Mouse (Mus musculus) kidney, postnatal 0 days (tissue): ENCODE measurements around the gene Poc1a. TPM values are rescaled to one million over a fixed set of nuclear protein-coding genes. Genes with fewer than 3 reads are reported as not detected.

Experiments
- ATAC-seq: fragments of 200-750 bp; cut with Nextera tagmentation; replicated peaks from 2 replicates; pipeline ENCODE4 v1.8.0; 2017; ENCODE audit warnings: low read depth, moderate number of reproducible peaks, moderate TSS enrichment, moderate library complexity; ENCODE audit not compliant: low FRiP score
- DNase-seq: peaks from one replicate; pipeline ENCODE4 v3.0.0-alpha.2; 2016; ENCODE audit warnings: low spot score
- H3K27ac ChIP-seq: fragments of 300-500 bp; sonication (generic); 2 replicates; pipeline ENCODE4 v1.5.1; 2014; ENCODE audit warnings: mild to moderate bottlenecking
- H3K27me3 ChIP-seq: fragments of 300-500 bp; sonication (generic); 2 replicates; pipeline ENCODE4 v1.6.1; 2014; ENCODE audit warnings: low read length, mixed read lengths; ENCODE audit not compliant: insufficient read depth
- H3K36me3 ChIP-seq: fragments of 300-500 bp; sonication (generic); 2 replicates; pipeline ENCODE4 v1.6.1; 2014; ENCODE audit warnings: low read length, mixed read lengths; ENCODE audit not compliant: insufficient read depth
- H3K4me1 ChIP-seq: fragments of 300-500 bp; sonication (generic); replicated peaks from 2 replicates; pipeline ENCODE4 v1.6.1; 2014; ENCODE audit warnings: antibody characterized with exemption, low read length, mixed read lengths; ENCODE audit not compliant: insufficient read depth
- H3K4me2 ChIP-seq: fragments of 300-500 bp; sonication (generic); 2 replicates; pipeline ENCODE4 v1.6.1; 2014; ENCODE audit warnings: mild to moderate bottlenecking, low read length, moderate library complexity, mixed read lengths
- H3K4me3 ChIP-seq: fragments of 300-500 bp; sonication (generic); replicated peaks from 2 replicates; pipeline ENCODE4 v1.5.1; 2014; ENCODE audit warnings: low read depth, low read length
- H3K9ac ChIP-seq: fragments of 300-500 bp; sonication (generic); 2 replicates; pipeline ENCODE4 v1.6.1; 2014; ENCODE audit warnings: low read depth, low read length
- H3K9me3 ChIP-seq: fragments of 300-500 bp; sonication (generic); replicated peaks from 2 replicates; pipeline ENCODE4 v1.6.1; 2016; ENCODE audit warnings: low read length, inconsistent platforms, mixed read lengths
- CTCF ChIP-seq: IDR thresholded peaks from 2 replicates; pipeline ENCODE4 v1.5.1; 2016; ENCODE audit warnings: antibody characterized with exemption, low read depth, mild to moderate bottlenecking, moderate library complexity
- WGBS: fragments of 180-500 bp; shearing (Covaris S2); extraction: QIAGEN DNeasy Blood & Tissue Kit; methylation state at CpG from one replicate; pipeline ENCODE4 v1.1.7; 2014; 5-methylcytosine and 5-hydroxymethylcytosine counted together
- polyA plus RNA-seq: library from polyadenylated mRNA; unstranded; fragments of >200 nt; fragmentation: Nextera tagmentation; extraction: Ambion mirVana; gene quantifications from 2 replicates; pipeline ENCODE4 v1.2.1, GENCODE M21; 2015

The Poc1a gene
- polyA plus RNA-seq, 1 experiment from 2014 or later, result 13.1 TPM

GRCm38 (mm10) chr9:106397733-106398132 lies 116.9 kb downstream of the Poc1a start:
- Histone ChIP-seq H3K4me2 (no peak overlapping the region), H3K27me3 (no peaks in the 10 kb centered on the region), H3K9me3 (no peaks in the 10 kb centered on the region), H3K27ac (no peak overlapping the region), H3K9ac (no peak overlapping the region), H3K36me3 (no peaks in the 10 kb centered on the region), H3K4me3 (no peak overlapping the region), H3K4me1 (no peaks in the 10 kb centered on the region)
- 85% methylated on average over 4 of the region's 4 CpGs for WGBS
- DNase-seq, result no peak
- TF ChIP-seq CTCF, result no peak
- no peak for ATAC-seq

GRCm38 (mm10) chr9:106398667-106399311 lies 117.9 kb downstream of the Poc1a start:
- ATAC-seq, result no peak
- no peak for TF ChIP-seq CTCF
- 72% methylated on average over 9 of the region's 9 CpGs for WGBS

GRCm38 (mm10) chr9:106399808-106400207 lies 118.9 kb downstream of the Poc1a start:
- Histone ChIP-seq H3K9ac (no peak overlapping the region), H3K36me3 (no peaks in the 10 kb centered on the region), H3K9me3 (no peaks in the 10 kb centered on the region), H3K27me3 (no peaks in the 10 kb centered on the region), H3K4me2 (no peak overlapping the region), H3K4me3 (no peak overlapping the region), H3K27ac (no peak overlapping the region), H3K4me1 (0 out of 2 replicates have a peak, but pooled peaks cover under 1% of the 10 kb centered on the region)
- TF ChIP-seq CTCF, result no peak
- WGBS, result 84% methylated on average over 3 of the region's 3 CpGs
- no peak for ATAC-seq
- DNase-seq, result no peak

More at GRCm38 (mm10) chr9:106398667-106399311, 117.9 kb downstream of the Poc1a start:
- no peaks in the 10 kb centered on the region for H3K27me3 ChIP-seq
- no peak for DNase-seq
- H3K9me3 ChIP-seq, result no peaks in the 10 kb centered on the region
- H3K9ac ChIP-seq, result no peak overlapping the region
- H3K4me3 ChIP-seq, result no peak overlapping the region
- no peaks in the 10 kb centered on the region for H3K36me3 ChIP-seq
- no peak overlapping the region for H3K4me2 ChIP-seq
- H3K27ac ChIP-seq, result no peak overlapping the region
- no peaks in the 10 kb centered on the region for H3K4me1 ChIP-seq

Other genes starting within 250 kb of the Poc1a start
- 0.86 and 1.5 TPM in 2 replicates for gene Col6a4, start 184.3 kb upstream of the Poc1a start, polyA plus RNA-seq
- 11.5 and 14.4 TPM in 2 replicates for gene Glyctk, start 122.9 kb upstream of the Poc1a start, polyA plus RNA-seq
- gene Wdr82, start 110.1 kb upstream of the Poc1a start, polyA plus RNA-seq, result 16.9 and 18.5 TPM in 2 replicates
- gene Ppm1m, start 81.3 kb upstream of the Poc1a start, polyA plus RNA-seq, result 33.2 and 35.5 TPM in 2 replicates
- 44.0 and 51.1 TPM in 2 replicates for gene Twf2, start 78.0 kb upstream of the Poc1a start, polyA plus RNA-seq
- gene Tlr9, start 58.5 kb upstream of the Poc1a start, polyA plus RNA-seq, result 0.06 and 0.07 TPM in 2 replicates
- gene Alas1, start 32.4 kb upstream of the Poc1a start, polyA plus RNA-seq, result 142 and 152 TPM in 2 replicates
- 15.1 and 15.8 TPM in 2 replicates for gene Dusp7, start 87.6 kb downstream of the Poc1a start, polyA plus RNA-seq
- 1,104 and 1,207 TPM in 2 replicates for gene Rpl29, start 148.4 kb downstream of the Poc1a start, polyA plus RNA-seq
- gene Acy1, start 157.3 kb downstream of the Poc1a start, polyA plus RNA-seq, result 62.9 and 67.0 TPM in 2 replicates
- 72.8 and 75.2 TPM in 2 replicates for gene Abhd14b, start 166.4 kb downstream of the Poc1a start, polyA plus RNA-seq
- gene Abhd14a, start 166.6 kb downstream of the Poc1a start, polyA plus RNA-seq, result 57.0 and 60.8 TPM in 2 replicates
- 78.6 and 79.7 TPM in 2 replicates for gene Pcbp4, start 172.2 kb downstream of the Poc1a start, polyA plus RNA-seq
- 0.52 and 0.91 TPM in 2 replicates for gene Gpr62, start 184.9 kb downstream of the Poc1a start, polyA plus RNA-seq
- 35.6 and 40.0 TPM in 2 replicates for gene Rrp9, start 194.9 kb downstream of the Poc1a start, polyA plus RNA-seq
- gene Parp3, start 195.9 kb downstream of the Poc1a start, polyA plus RNA-seq, result 5.8 and 6.4 TPM in 2 replicates
- gene Iqcf1, start 218.9 kb downstream of the Poc1a start, polyA plus RNA-seq, result not detected in 2 replicates
- gene Iqcf5, start 233.5 kb downstream of the Poc1a start, polyA plus RNA-seq, result not detected in 2 replicates